Mouse (Mus musculus): ENCODE results near the gene Cpne7. TPM values are rescaled to one million over a fixed set of nuclear protein-coding genes. Genes with fewer than 3 reads are reported as not detected.
"Not testable (repeated sequence)": the region's sequence is repeated elsewhere in the genome, so short reads cannot be mapped to it uniquely, and the experiment has no call there.

Cpne7 gene
- total RNA-seq (2021) = under 1 TPM; 0.13 to 0.20 TPM
- long read RNA-seq, experiment 1 = 0 reads
- long read RNA-seq, experiment 2 = 0 reads

DNA sequence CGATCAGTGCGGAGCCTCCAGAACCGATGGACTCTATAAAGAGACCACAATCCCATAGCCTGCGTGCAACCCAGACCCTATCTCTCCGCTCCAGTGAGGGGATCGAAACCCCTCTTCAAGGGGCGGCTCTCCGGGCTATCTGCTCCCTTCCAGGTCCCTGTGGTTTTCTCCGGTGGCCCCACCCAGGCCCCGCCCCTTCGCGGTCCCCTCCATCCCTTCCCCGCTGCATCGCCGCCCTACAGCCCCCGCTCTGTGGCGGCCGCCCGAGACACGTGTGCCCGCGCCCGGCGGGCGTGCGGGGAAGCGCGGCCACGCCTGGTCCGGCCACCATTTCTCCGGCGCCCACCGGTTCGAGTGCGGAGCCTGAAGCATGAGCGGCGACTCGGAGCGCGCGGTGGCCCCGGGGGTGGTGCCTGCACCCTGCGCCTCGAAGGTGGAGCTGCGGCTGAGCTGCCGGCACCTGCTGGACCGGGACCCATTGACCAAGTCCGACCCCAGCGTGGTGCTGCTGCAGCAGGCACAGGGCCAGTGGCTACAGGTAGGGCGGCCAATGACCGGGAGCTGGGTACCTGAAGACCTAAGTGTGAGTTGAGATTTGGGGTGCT lies at the start of gene Cpne7:
Gene Cpne7, plus strand, starts transcription at position 248 of the 605 bp plus-strand sequence.
- no peak for TF ChIP-seq CTCF (IDR thresholded peaks at IDR 0.05)
- no peak for DNase-seq
- Histone ChIP-seq H3K27ac (no peak within 1 kb of the TSS), H3K4me3 (peak within 1 kb of the TSS; percentile 73)
- intact Hi-C loops (cut with DNase I) = no loop called here

DNA sequence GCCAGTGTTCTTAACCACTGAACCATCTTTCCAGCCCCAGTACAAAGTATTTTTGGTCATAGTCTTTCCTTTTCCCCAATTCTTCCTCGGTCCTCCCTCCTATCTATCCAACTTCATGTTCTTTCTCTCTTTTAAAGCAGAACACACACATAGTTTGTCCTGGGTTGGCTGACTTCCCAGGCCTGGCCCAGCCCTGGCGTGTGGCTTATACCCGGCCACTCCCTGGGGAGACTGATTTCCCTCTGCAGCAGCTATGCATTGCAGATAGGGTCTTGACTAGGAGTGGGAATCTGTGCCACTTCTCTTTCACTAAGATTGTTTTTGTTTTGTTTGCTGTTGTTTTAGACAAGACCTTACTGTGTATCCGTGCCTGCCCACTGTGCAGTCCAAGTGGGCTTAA lies 46.0 kb upstream of the Cpne7 start:
- no peak for DNase-seq
- intact Hi-C loops (cut with DNase I) = loop anchor here (10.0 kb wide), 2 partner anchors 476 to 686 kb away; no protein-coding TSS in a partner anchor
- no peak overlapping the region for H3K27ac ChIP-seq
- no peak overlapping the region for H3K4me3 ChIP-seq
- no peak for TF ChIP-seq CTCF (IDR thresholded peaks at IDR 0.05)

DNA sequence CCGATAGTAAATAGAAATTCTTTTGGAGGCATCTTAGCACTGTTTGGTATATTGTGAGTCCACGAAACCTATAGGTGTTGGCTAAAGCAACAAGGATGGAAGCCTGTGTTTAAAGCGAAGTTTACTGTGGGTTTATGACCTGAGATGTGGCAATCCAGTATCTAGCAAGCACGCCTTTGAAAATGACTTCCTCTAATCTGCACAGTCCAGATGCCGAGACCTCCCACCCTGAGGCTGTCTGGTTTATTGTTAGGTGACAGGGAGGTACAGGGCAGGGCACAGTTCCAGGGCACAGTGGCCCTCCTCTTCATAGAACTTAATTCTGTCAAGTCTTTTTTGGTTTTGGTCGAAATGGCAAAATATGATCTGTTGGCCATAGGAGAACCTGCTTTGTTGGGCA lies 40.0 kb upstream of the Cpne7 start:
- H3K4me3 ChIP-seq = no peak overlapping the region
- no peak overlapping the region for H3K27ac ChIP-seq
- intact Hi-C loops (cut with DNase I) = loop anchor here (10.0 kb wide), 2 partner anchors 482 to 692 kb away; no protein-coding TSS in a partner anchor
- no peak for TF ChIP-seq CTCF (IDR thresholded peaks at IDR 0.05)
- no peak for DNase-seq

DNA sequence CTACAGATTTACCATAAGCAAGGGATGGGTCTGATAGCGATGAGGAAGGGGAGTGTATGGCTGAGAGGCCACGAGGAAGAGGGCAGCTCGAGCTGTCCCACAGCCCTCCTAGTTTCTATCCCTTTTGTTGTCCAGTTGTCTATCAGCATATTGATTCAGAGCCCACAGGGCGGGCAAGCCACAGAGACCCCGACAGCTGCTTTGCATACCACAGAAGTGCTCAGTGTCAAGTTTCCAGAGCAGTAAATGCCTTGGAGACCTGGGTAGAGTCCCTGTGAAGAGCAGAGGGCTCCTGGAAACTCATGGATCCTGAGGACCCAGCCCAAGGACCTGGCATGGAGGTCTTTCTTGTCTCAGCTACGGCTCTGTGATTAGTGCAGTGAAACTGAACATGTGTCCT lies 34.2 kb upstream of the Cpne7 start:
- Histone ChIP-seq H3K27ac (no peak overlapping the region), H3K4me3 (no peak overlapping the region)
- intact Hi-C loops (cut with DNase I) = no loop called here
- no peak for DNase-seq
- no peak for TF ChIP-seq CTCF (IDR thresholded peaks at IDR 0.05)

DNA sequence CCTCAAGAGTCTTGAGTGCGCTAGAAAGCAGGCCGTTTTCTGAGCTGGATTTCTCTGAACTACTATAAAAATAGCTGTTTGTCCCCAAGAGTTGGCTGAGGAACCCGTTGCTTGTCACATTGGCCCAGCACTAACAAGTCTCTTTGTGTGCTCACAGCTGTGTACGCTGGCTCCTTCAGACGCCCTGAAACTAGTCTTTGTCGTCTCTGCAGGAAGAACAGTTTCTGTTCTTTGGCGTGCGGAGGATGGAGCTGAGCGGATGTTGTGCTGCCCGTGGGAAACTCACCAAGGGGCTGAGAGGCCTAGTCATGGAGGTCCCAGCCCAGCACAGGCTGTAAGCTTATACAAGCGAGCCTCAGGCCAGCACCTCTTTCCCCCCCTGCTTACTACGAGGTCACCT lies 33.6 kb upstream of the Cpne7 start:
- intact Hi-C loops (cut with DNase I) = no loop called here
- TF ChIP-seq CTCF (IDR thresholded peaks at IDR 0.05) = no peak

DNA sequence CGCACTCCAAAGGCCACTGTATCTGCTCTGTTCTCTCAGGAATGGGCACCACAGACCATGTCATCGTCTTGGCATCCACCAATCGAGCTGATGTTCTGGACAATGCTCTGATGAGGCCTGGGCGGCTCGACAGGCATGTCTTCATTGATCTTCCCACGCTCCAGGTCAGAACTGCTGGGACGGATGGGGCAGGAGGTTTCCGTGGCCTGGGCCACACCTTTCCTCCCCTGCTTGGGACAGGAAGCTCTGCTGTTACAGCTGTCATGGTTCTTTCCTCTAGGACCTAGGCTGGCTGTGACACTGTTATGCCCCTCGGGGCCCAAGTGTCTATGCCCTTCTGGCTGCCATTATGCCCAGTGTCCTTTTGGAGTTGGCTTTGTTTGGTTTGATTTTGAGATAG lies 29.9 kb upstream of the Cpne7 start:
- intact Hi-C loops (cut with DNase I) = no loop called here
- no peak for DNase-seq
- no peak for TF ChIP-seq CTCF (IDR thresholded peaks at IDR 0.05)
- Histone ChIP-seq H3K4me3 (no peak overlapping the region), H3K27ac (no peak overlapping the region)

More for the DNA sequence above, 33.6 kb upstream of the Cpne7 start:
- DNase-seq = no peak
- Histone ChIP-seq H3K27ac (no peak overlapping the region), H3K4me3 (no peak overlapping the region)

DNA sequence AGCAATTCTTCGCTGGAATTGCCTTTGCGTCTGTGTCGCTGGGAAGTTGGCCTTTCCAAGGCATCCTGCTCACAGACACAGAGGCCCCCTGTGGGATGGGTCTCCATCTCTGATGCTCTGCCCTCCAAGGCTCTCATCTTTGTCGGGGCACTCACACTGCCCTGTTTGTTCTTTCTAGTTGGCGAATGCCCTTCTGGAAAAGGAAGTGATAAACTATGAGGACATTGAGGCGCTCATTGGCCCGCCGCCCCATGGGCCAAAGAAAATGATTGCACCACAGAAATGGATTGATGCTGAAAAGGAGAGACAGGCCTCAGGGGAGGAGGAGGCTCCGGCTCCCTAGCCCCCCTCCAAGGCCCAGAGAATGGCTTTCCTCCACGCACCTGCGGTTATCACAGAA lies 20.0 kb upstream of the Cpne7 start:
- no peak overlapping the region for H3K4me3 ChIP-seq
- no peak overlapping the region for H3K27ac ChIP-seq
- DNase-seq = no peak
- intact Hi-C loops (cut with DNase I) = loop anchor here (5.0 kb wide), 1 partner anchor 190 kb away; no protein-coding TSS in a partner anchor
- no peak for TF ChIP-seq CTCF (IDR thresholded peaks at IDR 0.05)

DNA sequence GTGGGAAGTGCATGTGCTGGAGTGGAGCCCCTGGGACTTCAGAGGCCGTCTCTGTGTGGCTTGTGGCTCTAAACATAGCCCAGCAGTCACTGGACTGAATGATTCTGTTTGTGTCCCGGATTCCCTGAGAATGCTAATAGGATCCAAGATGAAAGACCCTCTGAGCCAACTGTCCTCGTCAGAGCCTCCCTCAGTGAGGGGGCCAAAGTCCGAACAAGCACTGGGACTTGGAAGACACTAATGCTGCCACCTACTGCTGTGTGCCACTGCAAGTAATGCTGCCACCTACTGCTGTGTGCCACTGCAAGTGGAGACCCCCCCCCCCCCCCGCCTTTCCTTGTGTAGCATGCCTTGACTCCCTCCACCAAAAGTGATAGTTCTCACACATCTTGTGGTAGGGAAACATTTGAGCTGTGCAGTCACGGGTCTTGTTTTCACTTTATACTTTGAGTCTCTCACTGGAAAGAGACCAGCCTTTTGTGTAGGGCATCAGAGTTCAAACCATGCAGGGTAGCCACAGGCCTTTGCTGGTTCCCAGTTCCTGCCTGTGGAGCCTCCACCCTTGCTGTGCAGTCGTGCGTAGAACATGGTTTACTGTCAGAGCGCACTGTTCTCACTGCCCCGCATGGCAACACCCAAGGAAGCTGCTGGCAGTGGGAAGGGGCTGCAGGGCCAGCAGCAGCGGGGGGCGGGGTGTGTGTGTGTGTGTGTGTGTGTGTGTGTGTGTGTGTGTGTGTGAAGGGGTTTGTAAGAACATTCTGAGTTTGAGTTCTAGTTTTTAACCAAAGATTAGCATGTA lies 19.2 kb upstream of the Cpne7 start:
- DNase-seq = no peak
- peak; percentile 14; the same call in 1 of the 2 replicates for TF ChIP-seq CTCF (IDR thresholded peaks at IDR 0.05)
- intact Hi-C loops (cut with DNase I) = loop anchor here (5.0 kb wide), 1 partner anchor 191 kb away; no protein-coding TSS in a partner anchor
- H3K27ac ChIP-seq = no peak overlapping the region
- H3K4me3 ChIP-seq = no peak overlapping the region

DNA sequence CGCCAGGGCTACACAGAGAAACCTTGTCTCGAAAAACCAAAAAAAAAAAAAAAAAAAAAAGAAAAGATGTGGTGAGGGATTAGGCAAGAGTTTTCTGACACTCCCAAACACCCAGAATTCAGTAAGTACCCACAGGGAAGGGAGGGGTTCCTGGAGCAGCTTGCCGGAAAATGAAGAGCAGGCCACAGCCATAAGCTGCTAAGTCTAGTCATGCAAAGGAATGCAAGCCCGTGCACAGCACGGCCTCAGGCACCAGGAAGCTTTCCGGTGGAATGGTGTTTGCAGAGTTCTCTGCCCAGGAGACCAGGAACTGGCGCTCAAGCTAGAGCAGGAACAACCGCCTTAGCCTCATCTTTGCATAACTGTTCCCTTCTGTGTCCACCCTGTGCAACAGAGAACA lies 16.9 kb upstream of the Cpne7 start:
- Histone ChIP-seq H3K27ac (no peak overlapping the region), H3K4me3 (no peak overlapping the region)
- DNase-seq = no peak
- TF ChIP-seq CTCF (IDR thresholded peaks at IDR 0.05) = no peak
- intact Hi-C loops (cut with DNase I) = loop anchor here (5.0 kb wide), 1 partner anchor 112 kb away; the partner anchor contains the start of genes Chmp1a and Spata33

DNA sequence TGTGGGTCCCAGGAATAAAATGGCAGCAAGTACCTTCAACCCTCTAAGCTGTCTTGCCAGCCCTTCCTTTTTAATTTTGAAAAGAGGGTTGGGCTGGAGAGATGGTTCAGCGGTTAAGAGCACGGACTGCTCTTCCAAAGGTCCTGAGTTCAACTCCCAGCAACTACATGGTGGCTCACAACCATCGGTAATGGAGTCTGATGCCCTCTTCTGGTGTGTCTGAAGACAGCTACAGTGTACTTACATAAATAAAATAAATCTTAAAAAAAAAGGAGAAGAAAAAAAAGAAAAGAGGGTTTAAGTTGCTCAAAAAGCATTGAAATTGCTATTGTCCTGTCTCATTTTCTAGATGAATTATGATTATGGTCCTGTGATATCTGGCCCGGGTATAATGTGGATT lies 15.9 kb upstream of the Cpne7 start:
- peak; percentile 12; the same call in 1 of the 2 replicates for TF ChIP-seq CTCF (IDR thresholded peaks at IDR 0.05)
- no peak for DNase-seq
- Histone ChIP-seq H3K27ac (peak overlapping the region; percentile 96), H3K4me3 (no peak overlapping the region; the same call in 1 of the 2 replicates)
- intact Hi-C loops (cut with DNase I) = loop anchor here (5.0 kb wide), 1 partner anchor 111 kb away; the partner anchor contains the start of genes Chmp1a and Spata33

DNA sequence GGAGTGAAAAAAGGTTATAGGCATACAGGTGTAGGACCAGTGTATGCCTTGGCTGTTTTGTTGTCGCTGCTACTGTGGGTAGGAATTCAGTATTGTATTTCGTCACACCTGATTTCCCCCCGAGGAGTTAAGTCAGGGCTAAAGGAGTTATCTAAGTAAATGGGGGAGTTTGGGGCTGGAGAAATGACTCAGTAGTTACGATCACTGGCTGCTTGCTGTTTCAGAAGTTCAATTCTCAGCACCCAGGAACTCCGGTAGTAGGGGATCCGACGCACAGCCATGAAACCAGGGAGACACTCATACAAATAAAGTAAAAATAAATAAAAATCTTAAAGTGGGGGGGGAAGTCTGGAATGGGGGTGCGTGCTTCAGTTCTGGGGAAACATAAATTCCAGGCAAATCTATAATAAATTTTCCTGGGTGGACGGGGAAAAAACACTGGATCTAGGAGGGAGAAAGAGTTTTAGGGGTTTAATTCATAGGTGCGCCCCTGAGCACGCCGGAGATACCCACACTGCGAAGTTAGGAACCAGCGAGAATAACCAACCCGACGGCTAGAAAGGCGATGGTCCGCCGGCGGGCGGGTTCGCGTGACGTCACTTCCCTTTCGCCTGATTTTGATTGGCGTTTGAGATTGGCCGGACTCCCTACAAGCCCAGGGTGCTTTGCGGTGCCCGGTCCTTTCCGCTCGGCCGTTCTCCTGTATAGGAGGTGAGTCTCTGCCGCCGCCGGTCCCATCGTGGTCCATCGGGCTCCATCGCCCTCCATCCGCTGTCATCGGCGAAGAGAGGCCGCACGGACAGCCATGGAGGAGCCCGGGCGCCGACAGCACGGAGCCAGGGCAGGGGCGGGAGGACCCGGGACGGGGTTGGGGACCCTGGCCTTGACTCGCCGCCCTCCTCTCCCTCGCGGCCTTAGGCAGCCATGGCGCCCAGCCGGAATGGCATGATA lies 15.2 kb upstream of the Cpne7 start, which contains the start of gene Rpl13:
Gene Rpl13, plus strand, starts transcription at position 616 of the 951 bp plus-strand sequence.
- no peak for TF ChIP-seq CTCF (IDR thresholded peaks at IDR 0.05)
- intact Hi-C loops (cut with DNase I) = loop anchor here (5.0 kb wide), 1 partner anchor 110 kb away; the partner anchor contains the start of genes Chmp1a and Spata33
- Histone ChIP-seq H3K4me3 (peak within 1 kb of the TSS; percentile 92), H3K27ac (peak within 1 kb of the TSS; percentile 96)
- peak; percentile 98 for DNase-seq

DNA sequence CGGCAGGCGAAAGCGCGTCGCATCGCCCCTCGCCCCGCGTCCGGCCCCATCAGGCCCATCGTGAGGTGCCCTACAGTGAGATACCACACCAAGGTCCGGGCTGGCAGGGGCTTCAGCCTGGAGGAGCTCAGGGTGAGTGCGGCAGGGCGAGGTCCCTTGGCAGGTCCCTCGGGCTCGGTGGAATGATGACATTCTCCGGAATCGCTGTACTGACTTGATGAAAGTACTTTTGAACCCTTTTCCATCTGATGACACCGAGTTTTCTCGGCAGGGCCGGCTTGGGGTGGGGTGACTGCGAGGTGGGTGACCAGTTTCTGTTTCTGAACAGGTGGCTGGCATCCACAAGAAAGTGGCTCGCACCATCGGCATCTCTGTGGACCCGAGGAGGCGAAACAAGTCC lies 14.3 kb upstream of the Cpne7 start:
- not testable (repeated sequence) for DNase-seq
- peak overlapping the region; percentile 96 for H3K27ac ChIP-seq
- intact Hi-C loops (cut with DNase I) = loop anchor here (5.0 kb wide), 1 partner anchor 109 kb away; the partner anchor contains the start of genes Chmp1a and Spata33
- peak overlapping the region; percentile 92 for H3K4me3 ChIP-seq

Measured in gastrocnemius, adult 2 months (tissue).